Mouse (Mus musculus) hindbrain, postnatal 0 days (tissue): ENCODE measurements at regions not wholly inside any gene's neighbourhood (a gene's known extent, or its start where the extent isn't known, plus 50 kb on each side); places are given as distances from the start of the nearest gene placed in this dataset.
A peak's percentile ranks its signal among the peaks of the same experiment; 100 is the strongest.

Source experiments
- ATAC-seq: fragments of 200-750 bp; cut with Nextera tagmentation; 2 replicates; pipeline ENCODE4 v1.8.0; 2017; ENCODE audit warnings: mild to moderate bottlenecking, moderate TSS enrichment, moderate library complexity
- DNase-seq: peaks from one replicate; pipeline ENCODE4 v3.0.0-alpha.2; 2015; ENCODE audit warnings: low spot score
- H3K27ac ChIP-seq: fragments of 300-500 bp; sonication (generic); 2 replicates; pipeline ENCODE4 v1.5.1; 2014; ENCODE audit warnings: mild to moderate bottlenecking
- H3K27me3 ChIP-seq: fragments of 300-500 bp; sonication (generic); 2 replicates; pipeline ENCODE4 v1.6.1; 2014; ENCODE audit warnings: low read length, mixed read lengths; ENCODE audit not compliant: insufficient read depth
- H3K36me3 ChIP-seq: fragments of 300-500 bp; sonication (generic); 2 replicates; pipeline ENCODE4 v1.6.1; 2014; ENCODE audit warnings: low read length, mixed read lengths; ENCODE audit not compliant: insufficient read depth
- H3K4me1 ChIP-seq: fragments of 300-500 bp; sonication (generic); 2 replicates; pipeline ENCODE4 v1.6.1; 2014; ENCODE audit warnings: antibody characterized with exemption, low read length, mixed read lengths; ENCODE audit not compliant: insufficient read depth
- H3K4me2 ChIP-seq: fragments of 300-500 bp; sonication (generic); 2 replicates; pipeline ENCODE4 v1.6.1; 2014; ENCODE audit warnings: low read depth, mild to moderate bottlenecking, low read length, moderate library complexity, mixed read lengths
- H3K4me3 ChIP-seq: fragments of 300-500 bp; sonication (generic); 2 replicates; pipeline ENCODE4 v1.5.1; 2014; ENCODE audit warnings: low read length
- H3K9ac ChIP-seq: fragments of 300-500 bp; sonication (generic); replicated peaks from 2 replicates; pipeline ENCODE4 v1.6.1; 2014; ENCODE audit warnings: mild to moderate bottlenecking, low read length, moderate library complexity, mixed read lengths
- H3K9me3 ChIP-seq: fragments of 300-500 bp; sonication (generic); 2 replicates; pipeline ENCODE4 v1.6.1; 2016; ENCODE audit warnings: low read length, mixed read lengths
- CTCF ChIP-seq: IDR thresholded peaks from 2 replicates; pipeline ENCODE4 v1.5.1; 2016; ENCODE audit warnings: antibody characterized with exemption, control low read depth, low read depth
- WGBS: fragments of 180-500 bp; shearing (Covaris S2); extraction: QIAGEN DNeasy Blood & Tissue Kit; methylation state at CpG from one replicate; pipeline ENCODE4 v1.1.7; 2014; 5-methylcytosine and 5-hydroxymethylcytosine counted together

GRCm38 (mm10) chr8:89202484-89203096 lies 158.6 kb upstream of the Sall1 start:
- no peak for ATAC-seq

GRCm38 (mm10) chr8:89200301-89200700 lies 156.3 kb upstream of the Sall1 start:
- ATAC-seq (no peak), DNase-seq (peak; percentile 32)
- no peak overlapping the region for H3K27ac ChIP-seq
- no peaks in the 10 kb centered on the region for H3K9me3 ChIP-seq
- H3K27me3 ChIP-seq, result no peaks in the 10 kb centered on the region
- no peak overlapping the region for H3K9ac ChIP-seq
- H3K36me3 ChIP-seq, result no peaks in the 10 kb centered on the region
- TF ChIP-seq CTCF, result no peak
- H3K4me2 ChIP-seq, result no peak overlapping the region
- 0 out of 2 replicates have a peak, but pooled peaks cover 4% of the 10 kb centered on the region for H3K4me1 ChIP-seq
- no peak overlapping the region for H3K4me3 ChIP-seq
- 47% methylated on average over 2 of the region's 2 CpGs for WGBS

More at GRCm38 (mm10) chr8:89202484-89203096, 158.6 kb upstream of the Sall1 start:
- peak; percentile 26 for DNase-seq
- no peaks in the 10 kb centered on the region for H3K9me3 ChIP-seq
- H3K27me3 ChIP-seq, result no peaks in the 10 kb centered on the region
- no peak overlapping the region for H3K27ac ChIP-seq
- 45% methylated on average over 5 of the region's 5 CpGs for WGBS
- no peak overlapping the region for H3K4me2 ChIP-seq
- TF ChIP-seq CTCF, result no peak
- no peak overlapping the region for H3K4me3 ChIP-seq
- H3K9ac ChIP-seq, result no peak overlapping the region
- no peaks in the 10 kb centered on the region for H3K36me3 ChIP-seq
- 0 out of 2 replicates have a peak, but pooled peaks cover 4% of the 10 kb centered on the region for H3K4me1 ChIP-seq

DNA sequence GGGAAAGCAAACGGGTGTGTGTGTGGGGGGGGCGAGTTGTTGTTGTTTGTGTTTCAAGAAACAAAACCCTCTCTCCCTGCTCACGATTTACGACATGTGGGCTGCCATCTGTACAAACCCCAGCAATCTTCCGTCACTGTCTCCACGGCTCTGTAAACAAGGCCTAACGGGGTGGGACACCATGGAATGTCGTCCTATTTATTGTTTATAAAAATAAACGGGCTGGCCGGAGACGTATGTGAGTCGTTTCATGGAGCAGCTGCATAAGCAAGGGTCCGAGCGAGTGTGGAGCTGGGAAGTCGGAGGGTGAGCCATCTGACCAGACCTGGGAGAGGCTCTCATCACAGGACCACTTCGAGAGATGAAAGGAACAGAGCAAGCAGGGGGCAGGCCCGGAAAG lies 141.4 kb upstream of the Sall1 start:
- no peak overlapping the region for H3K4me3 ChIP-seq
- no peak for DNase-seq
- H3K27ac ChIP-seq, result no peak overlapping the region
- H3K4me1 ChIP-seq, result no peaks in the 10 kb centered on the region
- ATAC-seq, result no peak
- H3K27me3 ChIP-seq, result no peaks in the 10 kb centered on the region
- TF ChIP-seq CTCF, result no peak
- no peak overlapping the region for H3K4me2 ChIP-seq
- no peaks in the 10 kb centered on the region for H3K9me3 ChIP-seq
- H3K36me3 ChIP-seq, result no peaks in the 10 kb centered on the region
- no peak overlapping the region for H3K9ac ChIP-seq
- WGBS, result 47% methylated on average over 17 of the region's 17 CpGs

DNA sequence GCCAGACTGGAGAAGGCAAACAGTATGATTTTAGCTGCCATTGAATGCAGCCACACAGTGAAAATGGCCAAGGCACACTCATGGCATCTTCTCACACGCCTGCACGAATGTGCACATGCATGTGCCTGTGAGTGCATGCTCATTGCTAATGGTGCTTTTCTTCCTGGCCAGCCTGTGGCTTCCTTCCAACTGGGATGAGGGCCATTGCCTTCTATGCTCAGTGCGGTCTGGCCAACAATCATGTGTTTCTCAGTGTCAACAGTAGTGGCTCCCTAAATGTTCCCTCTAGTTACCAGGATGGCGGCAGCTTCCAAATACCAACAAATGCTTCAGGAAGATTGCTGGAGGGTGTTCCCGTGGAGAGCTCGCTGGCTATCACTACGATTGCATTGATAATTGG lies 131.7 kb upstream of the Sall1 start:
- 65% methylated on average over 7 of the region's 7 CpGs for WGBS

GRCm38 (mm10) chr8:89171561-89171960 lies 127.6 kb upstream of the Sall1 start:
- 87% methylated on average over 5 of the region's 5 CpGs for WGBS
- no peak for TF ChIP-seq CTCF
- Histone ChIP-seq H3K9me3 (no peaks in the 10 kb centered on the region), H3K4me1 (no peaks in the 10 kb centered on the region), H3K4me2 (no peak overlapping the region), H3K36me3 (no peaks in the 10 kb centered on the region), H3K27me3 (no peaks in the 10 kb centered on the region), H3K9ac (no peak overlapping the region), H3K27ac (no peak overlapping the region), H3K4me3 (no peak overlapping the region)
- no peak for ATAC-seq
- no peak for DNase-seq

More for the DNA sequence above, 131.7 kb upstream of the Sall1 start:
- Histone ChIP-seq H3K36me3 (no peaks in the 10 kb centered on the region), H3K4me1 (no peaks in the 10 kb centered on the region), H3K27me3 (no peaks in the 10 kb centered on the region), H3K9ac (no peak overlapping the region), H3K4me2 (no peak overlapping the region), H3K4me3 (no peak overlapping the region), H3K9me3 (no peaks in the 10 kb centered on the region), H3K27ac (no peak overlapping the region)
- TF ChIP-seq CTCF, result no peak
- DNase-seq, result peak; percentile 40
- ATAC-seq, result no peak

DNA sequence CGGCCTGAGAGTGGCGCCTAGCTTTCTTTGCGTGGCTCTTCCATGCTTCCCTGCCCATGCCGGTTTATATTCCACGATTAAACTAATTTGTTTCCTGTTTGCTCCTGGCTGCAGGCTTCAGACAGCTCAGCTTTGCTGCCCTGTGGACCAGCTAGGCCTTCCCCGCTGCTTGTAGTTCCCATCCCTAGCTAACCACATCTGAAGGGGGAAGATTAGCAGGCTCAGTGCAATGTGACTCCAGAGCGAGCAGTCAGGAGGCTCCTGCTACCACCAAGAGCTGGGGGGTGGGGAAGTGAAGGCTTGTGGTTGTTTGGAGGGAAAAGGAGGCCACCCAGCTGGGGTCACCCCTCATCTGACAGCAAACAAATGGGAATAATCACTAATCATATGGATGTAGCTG lies 125.5 kb upstream of the Sall1 start:
- H3K27ac ChIP-seq, result no peak overlapping the region
- 55% methylated on average over 7 of the region's 7 CpGs for WGBS
- no peak overlapping the region for H3K4me3 ChIP-seq
- H3K36me3 ChIP-seq, result no peaks in the 10 kb centered on the region
- TF ChIP-seq CTCF, result no peak
- DNase-seq (no peak), ATAC-seq (no peak)
- no peaks in the 10 kb centered on the region for H3K9me3 ChIP-seq
- no peaks in the 10 kb centered on the region for H3K27me3 ChIP-seq
- H3K4me1 ChIP-seq, result no peaks in the 10 kb centered on the region
- H3K4me2 ChIP-seq, result no peak overlapping the region
- H3K9ac ChIP-seq, result no peak overlapping the region

DNA sequence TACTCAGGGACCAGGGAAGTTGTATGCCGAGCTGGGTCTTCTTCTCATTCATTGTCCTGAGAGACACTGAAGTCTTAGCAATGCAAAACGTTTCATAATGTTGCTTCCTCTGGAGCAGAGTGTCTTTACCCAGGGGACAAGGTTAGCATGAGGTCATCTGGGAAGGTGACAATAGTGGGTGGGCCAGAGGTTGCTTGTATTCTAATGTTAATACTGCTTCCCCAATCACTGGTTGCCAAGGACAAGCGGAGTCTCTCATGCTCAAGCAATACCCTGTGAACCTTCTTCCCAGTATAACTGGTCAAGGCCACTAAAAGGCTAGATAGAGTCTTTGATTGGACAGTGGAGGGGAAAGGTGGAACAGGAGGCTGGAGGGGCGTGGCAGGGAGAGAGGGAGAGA lies 123.1 kb upstream of the Sall1 start:
- Histone ChIP-seq H3K4me2 (no peak overlapping the region), H3K4me3 (no peak overlapping the region), H3K9me3 (no peaks in the 10 kb centered on the region), H3K4me1 (no peaks in the 10 kb centered on the region), H3K27ac (no peak overlapping the region), H3K9ac (no peak overlapping the region), H3K36me3 (no peaks in the 10 kb centered on the region), H3K27me3 (no peaks in the 10 kb centered on the region)
- TF ChIP-seq CTCF, result no peak
- no peak for DNase-seq
- WGBS, result 68% methylated on average over 4 of the region's 4 CpGs
- no peak for ATAC-seq
